Mouse (Mus musculus) CH12.LX (cell line): Measurements from ENCODE around the gene Pax5. TPM values are rescaled to one million over a fixed set of nuclear protein-coding genes. Genes with fewer than 3 reads are reported as not detected.

Experiments used
- DNase-seq: peaks from one replicate; pipeline ENCODE4 v3.0.0-alpha.2; 2013; ENCODE audit errors: extremely low read depth
- H3K27ac ChIP-seq: 2 replicates; pipeline ENCODE4 v1.5.1; 2012; ENCODE audit warnings: low read depth, mild to moderate bottlenecking, control low read depth, moderate library complexity; ENCODE audit not compliant: insufficient read depth
- H3K27me3 ChIP-seq: replicated peaks from 2 replicates; pipeline ENCODE3; 2012; ENCODE audit warnings: inconsistent platforms
- H3K36me3 ChIP-seq, 2 experiments: replicated peaks in 1 of 2; 2 replicates each; pipeline versions ENCODE3 to v1.6.1; 2012; ENCODE audit warnings: inconsistent platforms in 1 of 2, low read length in 1 of 2, mild to moderate bottlenecking in 1 of 2, mixed read lengths in 1 of 2, moderate library complexity in 1 of 2; ENCODE audit not compliant: control insufficient read depth in 1 of 2, insufficient read depth in 1 of 2
- H3K4me1 ChIP-seq, 2 experiments: 2 replicates each; pipeline ENCODE4 v1.6.1; 2012; ENCODE audit warnings: inconsistent platforms in 1 of 2, moderate library complexity in 1 of 2; ENCODE audit not compliant: insufficient read depth in 2 of 2, control insufficient read depth in 1 of 2
- H3K4me2 ChIP-seq: 2 replicates; pipeline ENCODE4 v1.6.1; 2012; ENCODE audit warnings: low read depth, mild to moderate bottlenecking, control low read depth; ENCODE audit not compliant: poor library complexity, insufficient read depth, severe bottlenecking
- H3K4me3 ChIP-seq, 3 experiments: fragments of 150-350 bp in 1 of 3; sonication (generic) in 1 of 3; replicated peaks in 1 of 3; 2 replicates each; pipeline versions ENCODE3 to v1.5.1; 2011 to 2012; ENCODE audit warnings: low read depth in 2 of 3, low read length in 2 of 3, mild to moderate bottlenecking in 2 of 3, moderate library complexity in 2 of 3, control low read depth in 1 of 3, improper control_type of control experiment in 1 of 3, inconsistent platforms in 1 of 3, mixed read lengths in 1 of 3; ENCODE audit not compliant: poor library complexity in 1 of 3
- H3K79me2 ChIP-seq: replicated peaks from 2 replicates; pipeline ENCODE4 v1.6.1; 2012; ENCODE audit warnings: mild to moderate bottlenecking, moderate library complexity; ENCODE audit not compliant: control insufficient read depth, poor library complexity, insufficient read depth, severe bottlenecking; ENCODE audit errors: extremely low read depth
- H3K9ac ChIP-seq: 2 replicates; pipeline ENCODE4 v1.6.1; 2012; ENCODE audit warnings: low read depth, mild to moderate bottlenecking, control low read depth, moderate library complexity; ENCODE audit not compliant: insufficient read depth
- H3K9me3 ChIP-seq: replicated peaks from 2 replicates; pipeline ENCODE3; 2012; ENCODE audit warnings: low read length, inconsistent platforms, mixed read lengths
- CHD2 ChIP-seq: IDR thresholded peaks from 2 replicates; pipeline ENCODE4 v1.6.1; 2011; ENCODE audit warnings: low read length, improper control_type of control experiment
- CTCF ChIP-seq, 2 experiments: IDR thresholded peaks in 1 of 2; conservative IDR thresholded peaks in 1 of 2; 2 replicates each; pipeline ENCODE4 v1.5.1; 2011 to 2012; ENCODE audit warnings: low read depth in 2 of 2, low read length in 2 of 2, improper control_type of control experiment in 1 of 2, inconsistent platforms in 1 of 2, mild to moderate bottlenecking in 1 of 2, moderate library complexity in 1 of 2
- E2F4 ChIP-seq: IDR thresholded peaks from 2 replicates; pipeline ENCODE4 v1.6.1; 2011; ENCODE audit warnings: low read depth, low read length, improper control_type of control experiment; ENCODE audit not compliant: insufficient replicate concordance
- EP300 ChIP-seq: IDR thresholded peaks from 2 replicates; pipeline ENCODE4 v1.6.1; 2011; ENCODE audit warnings: low read length, improper control_type of control experiment
- ETS1 ChIP-seq: conservative IDR thresholded peaks from 2 replicates; pipeline ENCODE4 v1.6.1; 2012; ENCODE audit warnings: low read depth, mild to moderate bottlenecking, inconsistent platforms, low read length, improper control_type of control experiment, moderate library complexity
- HCFC1 ChIP-seq: IDR thresholded peaks from 2 replicates; pipeline ENCODE4 v1.6.1; 2012; ENCODE audit warnings: low read depth, mild to moderate bottlenecking, inconsistent platforms, low read length, improper control_type of control experiment
- IRF4 ChIP-seq: IDR thresholded peaks from 2 replicates; pipeline ENCODE4 v1.6.1; 2014; ENCODE audit warnings: low read depth, mild to moderate bottlenecking, inconsistent platforms, low read length, improper control_type of control experiment
- JUN ChIP-seq: IDR thresholded peaks from 2 replicates; pipeline ENCODE4 v1.6.1; 2011; ENCODE audit warnings: low read depth, mild to moderate bottlenecking, low read length, improper control_type of control experiment, moderate library complexity; ENCODE audit not compliant: insufficient read depth
- JUND ChIP-seq: conservative IDR thresholded peaks from 2 replicates; pipeline ENCODE4 v1.6.1; 2011; ENCODE audit warnings: low read depth, low read length, improper control_type of control experiment
- KAT2A ChIP-seq: IDR thresholded peaks from 2 replicates; pipeline ENCODE4 v1.6.1; 2012; ENCODE audit warnings: low read length, improper control_type of control experiment, inconsistent platforms; ENCODE audit not compliant: insufficient replicate concordance
- MAFK ChIP-seq: IDR thresholded peaks from 2 replicates; pipeline ENCODE4 v1.6.1; 2011; ENCODE audit warnings: low read length, improper control_type of control experiment; ENCODE audit not compliant: insufficient replicate concordance
- MAZ ChIP-seq: IDR thresholded peaks from 2 replicates; pipeline ENCODE4 v1.6.1; 2012; ENCODE audit warnings: low read depth, mild to moderate bottlenecking, inconsistent platforms, low read length, improper control_type of control experiment, moderate library complexity
- MXI1 ChIP-seq: IDR thresholded peaks from 2 replicates; pipeline ENCODE4 v1.6.1; 2011; ENCODE audit warnings: mild to moderate bottlenecking, low read depth, low read length, improper control_type of control experiment
- MYC ChIP-seq: IDR thresholded peaks from 2 replicates; pipeline ENCODE4 v1.6.1; 2011; ENCODE audit warnings: low read depth, mild to moderate bottlenecking, improper control_type of control experiment, low read length
- NELFE ChIP-seq: IDR thresholded peaks from 2 replicates; pipeline ENCODE4 v1.6.1; 2011; ENCODE audit warnings: low read depth, low read length, improper control_type of control experiment
- NRF1 ChIP-seq: IDR thresholded peaks from 2 replicates; pipeline ENCODE4 v1.6.1; 2014; ENCODE audit warnings: low read depth, mild to moderate bottlenecking, inconsistent platforms, low read length, improper control_type of control experiment, moderate library complexity
- RAD21 ChIP-seq: IDR thresholded peaks from 2 replicates; pipeline ENCODE4 v1.6.1; 2011; ENCODE audit warnings: low read depth, mild to moderate bottlenecking, low read length, improper control_type of control experiment, moderate library complexity
- SIN3A ChIP-seq: IDR thresholded peaks from 2 replicates; pipeline ENCODE4 v1.6.1; 2012; ENCODE audit warnings: low read length, improper control_type of control experiment, inconsistent platforms
- SMC3 ChIP-seq: IDR thresholded peaks from 2 replicates; pipeline ENCODE4 v1.6.1; 2011; ENCODE audit warnings: low read depth, low read length, improper control_type of control experiment
- TCF12 ChIP-seq: IDR thresholded peaks from 2 replicates; pipeline ENCODE4 v1.6.1; 2014; ENCODE audit warnings: low read depth, mild to moderate bottlenecking, inconsistent platforms, low read length, improper control_type of control experiment
- USF1 ChIP-seq: IDR thresholded peaks from 2 replicates; pipeline ENCODE4 v1.6.1; 2014; ENCODE audit warnings: low read depth, mild to moderate bottlenecking, inconsistent platforms, low read length, improper control_type of control experiment
- ZC3H11A ChIP-seq: IDR thresholded peaks from 2 replicates; pipeline ENCODE4 v1.6.1; 2012; ENCODE audit warnings: low read depth, mild to moderate bottlenecking, inconsistent platforms, low read length, improper control_type of control experiment
- ZKSCAN1 ChIP-seq: IDR thresholded peaks from 2 replicates; pipeline ENCODE4 v1.6.1; 2012; ENCODE audit warnings: low read depth, inconsistent platforms, low read length, improper control_type of control experiment, borderline replicate concordance
- dilution Hi-C: fragments of 300-500 bp; cut with MboI; formaldehyde crosslinking; loops from 2 replicates; pipeline ENCODE4 v1.14.3; 2020; ENCODE audit warnings: low sequenced_read_pairs; ENCODE audit not compliant: extremely low pct_unique_long_range_greater_than_20kb, extremely low pct_ligation_motif_present
- in situ Hi-C: fragments of 300-500 bp; cut with MboI; formaldehyde crosslinking; loops from 3 replicates; pipeline ENCODE4 v1.14.3; 2019; ENCODE audit warnings: low sequenced_read_pairs, low pct_ligation_motif_present, low pct_unique_long_range_greater_than_20kb, mixed read lengths
- polyA plus RNA-seq: library from polyadenylated mRNA; unstranded; fragments of >175 nt; gene quantifications from 2 replicates; pipeline ENCODE4 v1.2.1, GENCODE M21; 2012; ENCODE audit warnings: low read depth; ENCODE audit not compliant: insufficient read length
- total RNA-seq, 2 experiments: library from RNA; depleted of rRNA; stranded (reverse); fragments of 300-350 nt in 1 of 2; fragments of >200 nt in 1 of 2; gene quantifications; 2 replicates each; pipeline ENCODE4 v1.2.3; 2012 to 2014

The Pax5 gene
- total and polyA plus RNA-seq, 3 experiments: 13.5 to 57.4 (median 21.8) TPM

DNA sequence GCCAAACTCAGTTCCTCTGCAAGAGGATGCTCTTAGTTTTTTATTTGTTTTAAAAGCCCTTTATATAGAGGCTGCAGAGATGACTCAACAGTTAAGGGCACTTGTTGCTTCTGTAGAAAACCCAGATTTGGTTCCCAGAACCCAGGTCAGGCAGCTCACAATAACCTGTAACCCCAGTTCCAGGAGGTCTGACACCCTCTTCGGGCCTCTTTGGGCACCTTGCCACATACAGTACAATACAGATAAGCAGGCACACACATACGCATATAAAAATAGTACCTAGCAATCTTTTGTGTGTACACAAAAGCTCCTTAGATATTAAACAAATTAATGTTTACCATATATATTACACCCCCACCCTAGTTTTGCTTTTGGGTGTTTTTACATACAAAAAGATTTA lies 104.8 kb downstream of the Pax5 start:
- no peak for TF ChIP-seq MAZ
- TF ChIP-seq RAD21: no peak
- no peak for TF ChIP-seq USF1
- no peak for TF ChIP-seq SMC3
- TF ChIP-seq IRF4: no peak
- TF ChIP-seq NRF1: no peak
- no peak for DNase-seq
- Histone ChIP-seq H3K27me3 (no peaks in the 10 kb centered on the region), H3K4me2 (no peak overlapping the region), H3K36me3 (peaks cover 44 to 88% of the 10 kb centered on the region in 2 experiments), H3K9me3 (peaks cover 11% of the 10 kb centered on the region), H3K9ac (no peak overlapping the region), H3K4me3 (no peak overlapping the region), H3K27ac (no peak overlapping the region), H3K4me1 (peaks cover 7 to 69% of the 10 kb centered on the region in 2 experiments), H3K79me2 (0 out of 2 replicates have a peak, but pooled peaks cover 2% of the 10 kb centered on the region)
- dilution Hi-C loops: no loop called here
- in situ Hi-C loops: no loop called here

GRCm38 (mm10) chr4:44602257-44602801 lies 108.0 kb downstream of the Pax5 start:
- Histone ChIP-seq H3K36me3 (peaks cover 21 to 83% of the 10 kb centered on the region in 2 experiments), H3K27me3 (no peaks in the 10 kb centered on the region), H3K27ac (no peak overlapping the region), H3K9ac (no peak overlapping the region), H3K9me3 (peaks cover 11% of the 10 kb centered on the region), H3K79me2 (0 out of 2 replicates have a peak, but pooled peaks cover 2% of the 10 kb centered on the region), H3K4me1 (peaks cover 0 to 50% of the 10 kb centered on the region in 2 experiments; a peak in 3 of 4 replicates), H3K4me3 (no peak overlapping the region), H3K4me2 (no peak overlapping the region)
- dilution Hi-C loops: no loop called here
- peak; percentile 57 for DNase-seq
- TF ChIP-seq KAT2A (no peak), MAFK (peak; percentile 83), TCF12 (peak; percentile 46; the same call in 1 of the 2 replicates), ETS1 (peak; percentile 37; the same call in 1 of the 2 replicates), CTCF (conservative IDR thresholded peaks at IDR 0.05 in 1 of 2, IDR thresholded peaks at IDR 0.05 in 1 of 2; ENCODE audit: low read depth in 2 of 2, low read length in 2 of 2) (no peak), SIN3A (no peak), HCFC1 (no peak)
- in situ Hi-C loops: no loop called here

DNA sequence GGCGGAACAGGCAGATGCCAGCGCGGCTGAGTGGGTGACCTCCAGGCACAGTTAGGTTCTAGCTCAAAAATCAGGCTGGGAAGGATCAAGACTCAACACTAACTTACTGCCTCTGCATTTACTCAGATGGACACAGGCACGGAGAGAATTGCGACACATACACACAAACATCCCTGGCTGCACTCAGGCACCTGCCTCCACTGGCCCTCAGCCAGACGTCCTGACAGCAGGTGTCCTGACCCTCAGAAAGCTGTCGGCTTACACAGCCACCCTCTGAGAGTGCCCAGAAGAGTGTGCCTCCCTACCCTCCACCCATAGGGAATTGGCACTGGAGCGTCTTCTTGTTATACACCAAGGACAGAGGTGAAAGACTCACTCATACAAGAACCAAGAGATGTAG lies 108.9 kb downstream of the Pax5 start:
- dilution Hi-C loops (no loop called here), in situ Hi-C loops (no loop called here)
- Histone ChIP-seq H3K4me2 (no peak overlapping the region), H3K4me3 (no peak overlapping the region), H3K36me3 (peaks cover 20 to 83% of the 10 kb centered on the region in 2 experiments), H3K27me3 (no peaks in the 10 kb centered on the region), H3K79me2 (0 out of 2 replicates have a peak, but pooled peaks cover 2% of the 10 kb centered on the region), H3K4me1 (peaks cover 0 to 45% of the 10 kb centered on the region in 2 experiments; a peak in 3 of 4 replicates), H3K9me3 (peaks cover 12% of the 10 kb centered on the region), H3K9ac (no peak overlapping the region), H3K27ac (no peak overlapping the region)
- TF ChIP-seq CTCF (conservative IDR thresholded peaks at IDR 0.05 in 1 of 2, IDR thresholded peaks at IDR 0.05 in 1 of 2; ENCODE audit: low read depth in 2 of 2, low read length in 2 of 2): no peak
- no peak for TF ChIP-seq E2F4
- TF ChIP-seq NELFE: no peak
- no peak for TF ChIP-seq HCFC1
- TF ChIP-seq USF1: no peak
- no peak for TF ChIP-seq EP300
- TF ChIP-seq ZKSCAN1: no peak
- no peak for TF ChIP-seq ZC3H11A
- no peak for TF ChIP-seq MXI1
- no peak for TF ChIP-seq KAT2A
- no peak for TF ChIP-seq MAFK
- no peak for TF ChIP-seq MYC
- TF ChIP-seq JUN: no peak
- TF ChIP-seq JUND: no peak
- TF ChIP-seq CHD2: no peak
- TF ChIP-seq IRF4: no peak
- DNase-seq: no peak
